Mouse (Mus musculus): ENCODE data around the gene Htra2. TPM values are rescaled to one million over a fixed set of nuclear protein-coding genes. Genes with fewer than 3 reads are reported as not detected.

Htra2 gene
- polyA plus RNA-seq, 1 experiment from 2014 or later = 51.1 TPM

DNA sequence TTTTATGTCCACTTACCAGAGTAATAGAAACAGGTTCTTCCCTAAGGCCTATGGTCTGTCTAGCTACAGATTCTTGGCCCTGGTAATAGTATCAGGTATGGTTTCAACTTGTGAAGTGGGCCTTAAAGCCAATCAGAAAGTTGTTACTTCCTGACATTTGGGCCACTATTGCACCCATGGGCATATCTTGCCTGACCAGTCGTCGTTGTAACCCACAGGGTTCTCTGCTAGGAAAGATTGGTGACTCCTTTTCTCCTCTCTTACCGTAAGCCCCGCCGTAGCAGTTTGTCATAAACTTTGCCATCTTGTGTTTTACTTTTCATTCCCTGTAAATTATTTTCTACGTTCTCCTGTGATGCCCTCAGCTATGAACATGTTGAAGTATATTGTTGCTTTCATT, 35.0 kb downstream of the Htra2 start:
- H3K9ac ChIP-seq (ENCODE audit: low read depth, low read length) = no peak overlapping the region
- H3K9me3 ChIP-seq (ENCODE audit: control insufficient read depth, low read length) = no peaks in the 10 kb centered on the region
- WGBS = 85% methylated on average over 6 of the region's 6 CpGs
- no peak overlapping the region for H3K27ac ChIP-seq (ENCODE audit: low read depth, low read length)
- H3K4me3 ChIP-seq (ENCODE audit: low read length) = no peak overlapping the region
- H3K4me1 ChIP-seq (ENCODE audit: control insufficient read depth, insufficient read depth, low read length) = no peaks in the 10 kb centered on the region
- H3K4me2 ChIP-seq (replicated peaks; ENCODE audit: low read depth, low read length) = no peak overlapping the region
- H3K36me3 ChIP-seq (ENCODE audit: control insufficient read depth, insufficient read depth, low read length) = no peaks in the 10 kb centered on the region
- ATAC-seq (ENCODE audit: low FRiP score, low TSS enrichment) = no peak
- no peaks in the 10 kb centered on the region for H3K27me3 ChIP-seq (ENCODE audit: control insufficient read depth, insufficient read depth, low read length)

DNA sequence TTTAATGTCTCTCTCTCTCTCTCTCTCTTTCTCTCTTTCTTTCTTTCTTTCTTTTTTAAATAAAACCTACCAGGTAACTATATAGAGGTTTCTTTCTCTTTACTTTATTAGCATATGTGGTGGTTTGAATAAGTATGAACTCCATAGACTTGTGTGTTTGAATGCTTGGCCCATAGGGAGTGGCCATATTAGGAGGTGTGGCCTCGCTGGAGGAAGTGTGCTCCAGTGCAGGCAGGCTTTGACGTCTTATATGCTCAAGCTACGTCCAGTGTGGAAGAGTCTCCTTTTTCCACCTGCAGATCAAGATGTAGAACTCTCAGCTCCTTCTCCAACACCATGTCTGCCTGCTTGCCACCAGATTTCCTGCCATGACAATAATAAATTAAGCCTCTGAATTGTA, 36.0 kb downstream of the Htra2 start:
- Histone ChIP-seq H3K4me2 (replicated peaks; ENCODE audit: low read depth, low read length) (no peak overlapping the region), H3K4me1 (ENCODE audit: control insufficient read depth, insufficient read depth, low read length) (no peaks in the 10 kb centered on the region), H3K27me3 (ENCODE audit: control insufficient read depth, insufficient read depth, low read length) (no peaks in the 10 kb centered on the region), H3K27ac (ENCODE audit: low read depth, low read length) (no peak overlapping the region), H3K36me3 (ENCODE audit: control insufficient read depth, insufficient read depth, low read length) (no peaks in the 10 kb centered on the region), H3K9me3 (ENCODE audit: control insufficient read depth, low read length) (no peaks in the 10 kb centered on the region), H3K9ac (ENCODE audit: low read depth, low read length) (no peak overlapping the region), H3K4me3 (ENCODE audit: low read length) (no peak overlapping the region)
- WGBS = 70% methylated on average over 3 of the region's 3 CpGs
- no peak for ATAC-seq (ENCODE audit: low FRiP score, low TSS enrichment)

GRCm38 (mm10) chr6:83017190-83017589, 37.9 kb downstream of the Htra2 start:
- H3K4me3 ChIP-seq (ENCODE audit: low read length) = no peak overlapping the region
- no peaks in the 10 kb centered on the region for H3K27me3 ChIP-seq (ENCODE audit: control insufficient read depth, insufficient read depth, low read length)
- H3K27ac ChIP-seq (ENCODE audit: low read depth, low read length) = no peak overlapping the region

GRCm38 (mm10) chr6:83015749-83016148, 39.3 kb downstream of the Htra2 start:
- H3K9me3 ChIP-seq (ENCODE audit: control insufficient read depth, low read length) = no peaks in the 10 kb centered on the region
- H3K4me1 ChIP-seq (ENCODE audit: control insufficient read depth, insufficient read depth, low read length) = no peaks in the 10 kb centered on the region
- H3K9ac ChIP-seq (ENCODE audit: low read depth, low read length) = no peak overlapping the region
- H3K27me3 ChIP-seq (ENCODE audit: control insufficient read depth, insufficient read depth, low read length) = no peaks in the 10 kb centered on the region
- WGBS = 94% methylated on average over 2 of the region's 2 CpGs
- ATAC-seq (ENCODE audit: low FRiP score, low TSS enrichment) = no peak
- no peak overlapping the region for H3K4me3 ChIP-seq (ENCODE audit: low read length)
- no peak overlapping the region for H3K27ac ChIP-seq (ENCODE audit: low read depth, low read length)
- H3K4me2 ChIP-seq (replicated peaks; ENCODE audit: low read depth, low read length) = no peak overlapping the region
- H3K36me3 ChIP-seq (ENCODE audit: control insufficient read depth, insufficient read depth, low read length) = no peaks in the 10 kb centered on the region

More at GRCm38 (mm10) chr6:83017190-83017589, 37.9 kb downstream of the Htra2 start:
- Histone ChIP-seq H3K36me3 (ENCODE audit: control insufficient read depth, insufficient read depth, low read length) (no peaks in the 10 kb centered on the region), H3K4me1 (ENCODE audit: control insufficient read depth, insufficient read depth, low read length) (no peaks in the 10 kb centered on the region), H3K9ac (ENCODE audit: low read depth, low read length) (no peak overlapping the region), H3K4me2 (replicated peaks; ENCODE audit: low read depth, low read length) (no peak overlapping the region), H3K9me3 (ENCODE audit: control insufficient read depth, low read length) (no peaks in the 10 kb centered on the region)
- WGBS = 44% methylated on average over 3 of the region's 3 CpGs
- ATAC-seq (ENCODE audit: low FRiP score, low TSS enrichment) = no peak

DNA sequence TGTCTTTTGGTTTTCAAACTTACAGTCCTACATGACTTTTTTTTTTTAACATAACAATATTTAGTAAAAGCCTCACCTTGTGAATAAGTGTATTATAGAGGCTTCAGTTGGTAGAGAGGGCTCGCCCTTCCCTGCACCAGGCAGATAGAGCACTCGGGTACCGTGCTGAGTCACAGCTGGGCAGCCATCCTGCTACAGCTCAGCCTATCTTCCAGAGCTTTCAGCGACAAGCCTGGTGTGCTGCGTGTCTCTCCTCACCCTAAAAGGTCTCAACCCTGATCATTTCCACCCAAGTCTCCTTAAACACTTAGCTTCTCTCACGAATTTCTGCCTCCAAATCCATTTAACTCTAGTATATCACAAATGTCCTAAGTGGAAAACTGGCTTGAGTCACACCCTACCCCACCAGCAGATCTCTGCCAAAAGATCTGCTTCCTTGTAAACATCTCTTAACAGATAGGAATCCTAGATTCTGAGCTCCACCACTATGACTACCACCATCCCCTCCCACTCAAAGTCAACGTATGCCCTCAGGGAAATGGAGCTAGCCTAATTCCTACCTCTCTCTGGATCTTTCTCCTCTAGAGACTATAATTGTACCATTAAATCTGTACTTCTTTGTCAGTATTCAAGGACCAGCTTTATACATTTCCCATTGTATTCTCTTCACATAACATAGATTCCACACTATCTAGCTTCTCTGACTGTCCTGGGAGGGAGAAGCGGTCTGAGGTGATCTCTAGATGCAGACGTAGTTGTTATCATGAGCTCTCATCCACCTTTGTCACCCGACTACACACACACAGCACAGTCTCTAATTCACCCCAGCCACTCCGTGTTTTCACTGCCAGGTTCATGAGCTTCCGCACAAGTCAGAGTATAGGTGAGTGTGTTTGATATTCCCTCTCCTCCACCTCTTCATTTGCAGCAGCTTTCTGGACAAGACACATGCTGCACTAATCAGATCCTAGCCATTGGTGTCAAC, 40.3 kb downstream of the Htra2 start:
- Histone ChIP-seq H3K4me3 (ENCODE audit: low read length) (no peak overlapping the region), H3K27ac (ENCODE audit: low read depth, low read length) (no peak overlapping the region), H3K9me3 (ENCODE audit: control insufficient read depth, low read length) (no peaks in the 10 kb centered on the region), H3K4me2 (replicated peaks; ENCODE audit: low read depth, low read length) (no peak overlapping the region), H3K36me3 (ENCODE audit: control insufficient read depth, insufficient read depth, low read length) (no peaks in the 10 kb centered on the region), H3K4me1 (ENCODE audit: control insufficient read depth, insufficient read depth, low read length) (no peaks in the 10 kb centered on the region), H3K27me3 (ENCODE audit: control insufficient read depth, insufficient read depth, low read length) (no peaks in the 10 kb centered on the region), H3K9ac (ENCODE audit: low read depth, low read length) (no peak overlapping the region)
- no peak for ATAC-seq (ENCODE audit: low FRiP score, low TSS enrichment)
- 72% methylated on average over 12 of the region's 12 CpGs for WGBS

DNA sequence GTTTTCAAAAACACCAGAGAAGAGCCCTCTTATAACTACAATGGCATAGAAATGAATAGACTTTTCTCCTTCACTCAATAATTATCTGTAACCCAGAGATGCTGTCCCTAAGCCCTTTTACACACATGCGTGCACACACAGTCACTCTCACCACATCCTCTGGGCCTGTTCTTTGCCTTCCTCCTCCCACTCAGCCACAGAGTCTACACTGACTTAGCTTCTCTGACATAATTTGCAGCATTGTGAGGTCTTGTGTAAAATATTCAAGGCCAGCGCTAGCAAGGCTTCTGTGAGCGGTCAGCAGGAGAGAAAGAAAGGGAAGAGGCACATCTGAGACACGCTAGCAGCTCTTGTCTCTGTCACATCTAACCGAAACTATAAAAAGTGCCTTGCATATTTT, 41.6 kb downstream of the Htra2 start:
- WGBS = 59% methylated on average over 5 of the region's 5 CpGs
- no peak for ATAC-seq (ENCODE audit: low FRiP score, low TSS enrichment)
- no peak overlapping the region for H3K27ac ChIP-seq (ENCODE audit: low read depth, low read length)

GRCm38 (mm10) chr6:83011756-83012155, 43.3 kb downstream of the Htra2 start:
- WGBS = 77% methylated on average over 6 of the region's 6 CpGs

More for the DNA sequence above, 41.6 kb downstream of the Htra2 start:
- Histone ChIP-seq H3K27me3 (ENCODE audit: control insufficient read depth, insufficient read depth, low read length) (no peaks in the 10 kb centered on the region), H3K9ac (ENCODE audit: low read depth, low read length) (no peak overlapping the region), H3K36me3 (ENCODE audit: control insufficient read depth, insufficient read depth, low read length) (no peaks in the 10 kb centered on the region), H3K4me2 (replicated peaks; ENCODE audit: low read depth, low read length) (no peak overlapping the region), H3K4me1 (ENCODE audit: control insufficient read depth, insufficient read depth, low read length) (no peaks in the 10 kb centered on the region), H3K9me3 (ENCODE audit: control insufficient read depth, low read length) (no peaks in the 10 kb centered on the region), H3K4me3 (ENCODE audit: low read length) (no peak overlapping the region)

DNA sequence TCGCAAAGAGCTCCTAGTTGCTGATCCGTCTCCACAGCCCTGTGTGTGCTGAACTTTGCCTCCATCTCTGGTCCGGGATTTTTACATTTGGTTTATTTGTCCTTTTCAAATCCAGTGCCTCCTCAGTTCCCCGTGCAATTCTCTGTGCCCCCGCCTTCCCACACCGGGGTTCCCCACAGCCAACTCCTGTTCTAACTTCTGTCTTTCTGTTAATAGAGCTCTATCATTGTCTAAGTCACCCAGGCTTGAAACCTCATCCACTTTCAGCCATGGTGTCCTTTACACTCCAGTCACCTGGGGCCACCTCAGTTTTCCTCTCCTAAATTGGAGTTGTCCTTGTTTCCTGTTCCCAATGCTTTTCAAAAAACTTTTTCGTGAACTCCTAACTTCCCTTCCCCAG, 43.8 kb downstream of the Htra2 start:
- 85% methylated on average over 7 of the region's 7 CpGs for WGBS

More at GRCm38 (mm10) chr6:83011756-83012155, 43.3 kb downstream of the Htra2 start:
- Histone ChIP-seq H3K27ac (ENCODE audit: low read depth, low read length) (no peak overlapping the region), H3K9me3 (ENCODE audit: control insufficient read depth, low read length) (no peaks in the 10 kb centered on the region), H3K4me1 (ENCODE audit: control insufficient read depth, insufficient read depth, low read length) (no peaks in the 10 kb centered on the region), H3K4me3 (ENCODE audit: low read length) (no peak overlapping the region), H3K9ac (ENCODE audit: low read depth, low read length) (no peak overlapping the region), H3K27me3 (ENCODE audit: control insufficient read depth, insufficient read depth, low read length) (no peaks in the 10 kb centered on the region), H3K4me2 (replicated peaks; ENCODE audit: low read depth, low read length) (no peak overlapping the region), H3K36me3 (ENCODE audit: control insufficient read depth, insufficient read depth, low read length) (no peaks in the 10 kb centered on the region)
- no peak for ATAC-seq (ENCODE audit: low FRiP score, low TSS enrichment)

DNA sequence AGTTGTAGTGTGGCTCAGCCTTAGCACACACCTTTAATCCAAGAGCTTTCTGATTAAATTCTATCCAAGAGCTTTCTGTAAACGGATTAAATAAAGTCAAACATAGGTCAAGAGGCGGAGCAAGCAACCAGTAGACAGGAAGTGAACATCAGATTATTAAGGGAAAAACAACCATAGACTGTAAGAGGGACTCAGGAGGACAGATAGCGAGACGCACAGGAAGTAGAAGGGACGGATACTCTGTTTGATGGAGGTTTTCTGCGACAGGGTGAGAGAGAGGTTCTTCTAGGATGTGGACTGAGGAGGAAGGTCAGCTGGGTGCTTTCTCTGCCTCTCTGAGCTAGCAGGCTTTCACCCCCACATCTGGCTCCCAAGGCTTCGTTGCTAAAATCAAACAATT, 45.1 kb downstream of the Htra2 start:
- H3K27me3 ChIP-seq (ENCODE audit: control insufficient read depth, insufficient read depth, low read length) = no peaks in the 10 kb centered on the region
- H3K9me3 ChIP-seq (ENCODE audit: control insufficient read depth, low read length) = no peaks in the 10 kb centered on the region
- H3K9ac ChIP-seq (ENCODE audit: low read depth, low read length) = no peak overlapping the region
- WGBS = 62% methylated on average over 7 of the region's 7 CpGs
- ATAC-seq (ENCODE audit: low FRiP score, low TSS enrichment) = no peak
- no peak overlapping the region for H3K4me2 ChIP-seq (replicated peaks; ENCODE audit: low read depth, low read length)
- no peak overlapping the region for H3K4me3 ChIP-seq (ENCODE audit: low read length)
- H3K27ac ChIP-seq (ENCODE audit: low read depth, low read length) = no peak overlapping the region
- no peaks in the 10 kb centered on the region for H3K36me3 ChIP-seq (ENCODE audit: control insufficient read depth, insufficient read depth, low read length)
- no peaks in the 10 kb centered on the region for H3K4me1 ChIP-seq (ENCODE audit: control insufficient read depth, insufficient read depth, low read length)

More for the DNA sequence above, 43.8 kb downstream of the Htra2 start:
- no peak for ATAC-seq (ENCODE audit: low FRiP score, low TSS enrichment)
- H3K4me2 ChIP-seq (replicated peaks; ENCODE audit: low read depth, low read length) = no peak overlapping the region
- no peak overlapping the region for H3K27ac ChIP-seq (ENCODE audit: low read depth, low read length)
- no peaks in the 10 kb centered on the region for H3K27me3 ChIP-seq (ENCODE audit: control insufficient read depth, insufficient read depth, low read length)
- H3K9me3 ChIP-seq (ENCODE audit: control insufficient read depth, low read length) = no peaks in the 10 kb centered on the region
- no peak overlapping the region for H3K4me3 ChIP-seq (ENCODE audit: low read length)
- no peak overlapping the region for H3K9ac ChIP-seq (ENCODE audit: low read depth, low read length)
- H3K36me3 ChIP-seq (ENCODE audit: control insufficient read depth, insufficient read depth, low read length) = no peaks in the 10 kb centered on the region
- H3K4me1 ChIP-seq (ENCODE audit: control insufficient read depth, insufficient read depth, low read length) = no peaks in the 10 kb centered on the region
